ENCODE assay signal across 8 mouse cellular contexts in genomic region chr3:135825754-135826683, GRCm38 (mm10). TPM values are rescaled to one million over a fixed set of nuclear protein-coding genes. Genes with fewer than 3 reads are reported as not detected.
DNase-seq lines count a peak whose midpoint lies in the region; ATAC-seq and TF ChIP-seq lines count a peak whose summit lies in the region.

No protein-coding gene starts in this region.

- in situ Hi-C loops in ES-E14 (cut with MboI; ENCODE audit: low sequenced_read_pairs in 2 of 2, unreplicated experiment in 2 of 2) = no loop called here

- no peaks in the 10 kb centered on the region for H3K27me3 ChIP-seq in forebrain, embryonic 15.5 days
- no peaks in the 10 kb centered on the region for H3K27me3 ChIP-seq in lung, embryonic 15.5 days

- under 1% methylated on average over 57 of the region's 57 CpGs for WGBS in forebrain, embryonic 15.5 days
- under 1% methylated on average over 57 of the region's 57 CpGs for WGBS in lung, embryonic 15.5 days

- no peaks in the 10 kb centered on the region for H3K4me1 ChIP-seq in ES-E14 (ENCODE audit: control insufficient read depth in 2 of 2, insufficient read depth in 2 of 2, low read length in 2 of 2, poor library complexity in 1 of 2)
- peaks cover 21% of the 10 kb centered on the region for H3K4me1 ChIP-seq in forebrain, embryonic 15.5 days
- H3K4me1 ChIP-seq in lung, embryonic 15.5 days = peaks cover 8% of the 10 kb centered on the region; the same call in 1 of the 2 replicates

- no peak for DNase-seq in ES-E14 (ENCODE audit: low read depth, low spot score)
- DNase-seq in cerebellum, adult 11 months = peak; percentile 9
- peak; percentile 16 for DNase-seq in heart, postnatal 25 days (ENCODE audit: low spot score)
- peak; percentile 4 to 30 for DNase-seq in layer of hippocampus, adult 2 months (ENCODE audit: low spot score in 2 of 2)
- peak; percentile 6 for DNase-seq in ovary, adult 18-20 months (ENCODE audit: low spot score)
- DNase-seq in thymus, postnatal 10 days (ENCODE audit: low spot score in 2 of 2) = peak; percentile 55 to 63

- H3K9ac ChIP-seq in ES-E14 (ENCODE audit: insufficient read depth, low read depth, low read length, poor library complexity, severe bottlenecking) = peak overlapping the region; percentile 49
- peak overlapping the region; percentile 54 for H3K9ac ChIP-seq in forebrain, embryonic 15.5 days (replicated peaks)
- peak overlapping the region; percentile 63 for H3K9ac ChIP-seq in lung, embryonic 15.5 days

- no peak overlapping the region for H3K27ac ChIP-seq in ES-E14 (ENCODE audit: insufficient read depth, low read depth, low read length, poor library complexity, severe bottlenecking)
- H3K27ac ChIP-seq in forebrain, embryonic 15.5 days (replicated peaks) = no peak overlapping the region; the same call in 1 of the 2 replicates
- peak overlapping the region; percentile 69 for H3K27ac ChIP-seq in layer of hippocampus, adult 2 months
- H3K27ac ChIP-seq in lung, embryonic 15.5 days = peak overlapping the region; percentile 86

- ATAC-seq in forebrain, embryonic 15.5 days (replicated peaks) = peak; percentile 76
- ATAC-seq in lung, embryonic 15.5 days (ENCODE audit: borderline replicate concordance, extremely low read depth, low FRiP score, low TSS enrichment) = peak; percentile 80

- peak overlapping the region; percentile 94 for H3K4me2 ChIP-seq in forebrain, embryonic 15.5 days (replicated peaks)
- peak overlapping the region; percentile 95 for H3K4me2 ChIP-seq in lung, embryonic 15.5 days

- H3K9me3 ChIP-seq in ES-E14 (ENCODE audit: control insufficient read depth, insufficient read depth, low read depth, low read length) = no peaks in the 10 kb centered on the region
- no peaks in the 10 kb centered on the region for H3K9me3 ChIP-seq in forebrain, embryonic 15.5 days
- H3K9me3 ChIP-seq in lung, embryonic 15.5 days = no peaks in the 10 kb centered on the region

- intact Hi-C loops in heart, postnatal 25 days (cut with DNase I) = no loop called here

- no peaks in the 10 kb centered on the region for H3K36me3 ChIP-seq in ES-E14 (ENCODE audit: control insufficient read depth, insufficient read depth, low read length, poor library complexity, severe bottlenecking)
- no peaks in the 10 kb centered on the region for H3K36me3 ChIP-seq in forebrain, embryonic 15.5 days
- no peaks in the 10 kb centered on the region for H3K36me3 ChIP-seq in lung, embryonic 15.5 days

- peak; percentile 53 for TF ChIP-seq CTCF in layer of hippocampus, adult 2 months (conservative IDR thresholded peaks at IDR 0.05)

- peak overlapping the region; percentile 54 to 73 for H3K4me3 ChIP-seq in ES-E14 (ENCODE audit: insufficient read depth in 1 of 2, low read depth in 1 of 2, low read length in 2 of 2, poor library complexity in 1 of 2, severe bottlenecking in 1 of 2)
- peak overlapping the region; percentile 54 for H3K4me3 ChIP-seq in forebrain, embryonic 15.5 days
- peak overlapping the region; percentile 64 for H3K4me3 ChIP-seq in layer of hippocampus, adult 2 months
- H3K4me3 ChIP-seq in lung, embryonic 15.5 days = peak overlapping the region; percentile 61

TF ChIP-seq in ES-E14, 5 proteins besides CTCF, POLR2A, EP300 and RAD21:
- TF ChIP-seq CHD2 (IDR thresholded peaks at IDR 0.05; ENCODE audit: low read depth, low read length) (no peak), ZC3H11A (IDR thresholded peaks at IDR 0.05; ENCODE audit: borderline replicate concordance, low read depth, low read length) (no peak), MAFK (IDR thresholded peaks at IDR 0.05; ENCODE audit: insufficient read depth, low read depth, low read length) (no peak), HCFC1 (IDR thresholded peaks at IDR 0.05; ENCODE audit: borderline replicate concordance, insufficient read depth, low read length) (no peak), ZNF384 (IDR thresholded peaks at IDR 0.05; ENCODE audit: low read depth, low read length) (no peak)

RNA-seq across cellular contexts. Expression of gene Slc39a8, which starts 0.9 kb away (rescaled TPM):
- 2.3 and 3.3 TPM in 2 replicates for total RNA-seq in ES-E14 (2012; rRNA removed)
- polyA plus RNA-seq in forebrain, embryonic 15.5 days (2015; fragmentation: Nextera tagmentation; extraction: Ambion mirVana) = 9.3 and 10.2 TPM in 2 replicates
- total RNA-seq in heart, postnatal 25 days (2021) = 1 to 10 TPM; 5.1 to 7.4 TPM
- total RNA-seq in layer of hippocampus, adult 2 months (2021) = 1 to 10 TPM; 2.9 to 3.0 TPM
- 20.4 and 23.9 TPM in 2 replicates for polyA plus RNA-seq in lung, embryonic 15.5 days (2015; fragmentation: Nextera tagmentation; extraction: Ambion mirVana)

Comparison
In these comparisons a context has a peak if more than half of its experiments do, and no peak if none do; other contexts are left out.
1. H3K27ac ChIP-seq: peak in layer of hippocampus, adult 2 months (single experiment) and lung, embryonic 15.5 days (single experiment); none in ES-E14 (single experiment) and forebrain, embryonic 15.5 days (single experiment).
2. Peak in every context shown above with its lines, with median percentiles within 50 percentile points of each other: H3K4me3 ChIP-seq and H3K9ac ChIP-seq.